Mouse (Mus musculus) forebrain, embryonic 11.5 days (tissue): ENCODE results near the gene Helz2. TPM values are rescaled to one million over a fixed set of nuclear protein-coding genes. Genes with fewer than 3 reads are reported as not detected.

ENCODE experiments used
- ATAC-seq: fragments of 200-750 bp; cut with Nextera tagmentation; replicated peaks from 2 replicates; pipeline ENCODE4 v1.8.0; 2017; ENCODE audit warnings: moderate TSS enrichment; ENCODE audit not compliant: low FRiP score
- DNase-seq: peaks from one replicate; pipeline ENCODE4 v3.0.0-alpha.2; 2017; ENCODE audit warnings: low spot score
- H3K27ac ChIP-seq: fragments of 300-500 bp; sonication (generic); 2 replicates; pipeline ENCODE4 v1.5.1; 2014; ENCODE audit warnings: low read depth, low read length
- H3K27me3 ChIP-seq: fragments of 300-500 bp; sonication (generic); 2 replicates; pipeline ENCODE4 v1.6.1; 2014; ENCODE audit warnings: mild to moderate bottlenecking, low read length, mixed read lengths; ENCODE audit not compliant: control insufficient read depth, insufficient read depth
- H3K36me3 ChIP-seq: fragments of 300-500 bp; sonication (generic); 2 replicates; pipeline ENCODE4 v1.6.1; 2014; ENCODE audit warnings: mild to moderate bottlenecking, low read length, moderate library complexity, mixed read lengths; ENCODE audit not compliant: control insufficient read depth, insufficient read depth
- H3K4me1 ChIP-seq: fragments of 300-500 bp; sonication (generic); replicated peaks from 2 replicates; pipeline ENCODE4 v1.6.1; 2014; ENCODE audit warnings: low read length, mixed read lengths; ENCODE audit not compliant: control insufficient read depth, insufficient read depth
- H3K4me2 ChIP-seq: fragments of 300-500 bp; sonication (generic); 2 replicates; pipeline ENCODE4 v1.6.1; 2014; ENCODE audit warnings: low read depth, mild to moderate bottlenecking, low read length, moderate library complexity, mixed read lengths; ENCODE audit not compliant: severe bottlenecking
- H3K4me3 ChIP-seq: fragments of 300-500 bp; sonication (generic); 2 replicates; pipeline ENCODE4 v1.5.1; 2014; ENCODE audit warnings: low read depth, low read length
- H3K9ac ChIP-seq: fragments of 300-500 bp; sonication (generic); 2 replicates; pipeline ENCODE4 v1.6.1; 2014; ENCODE audit warnings: low read length
- H3K9me3 ChIP-seq: fragments of 300-500 bp; sonication (generic); 2 replicates; pipeline ENCODE4 v1.6.1; 2016; ENCODE audit warnings: low read length, mixed read lengths; ENCODE audit not compliant: control insufficient read depth
- WGBS: fragments of 180-500 bp; shearing (Covaris S2); extraction: QIAGEN DNeasy Blood & Tissue Kit; methylation state at CpG from one replicate; pipeline ENCODE4 v1.1.7; 2014; 5-methylcytosine and 5-hydroxymethylcytosine counted together
- polyA plus RNA-seq: library from polyadenylated mRNA; unstranded; fragments of >200 nt; fragmentation: Nextera tagmentation; extraction: Ambion mirVana; gene quantifications from 2 replicates; pipeline ENCODE4 v1.2.1, GENCODE M21; 2014

Helz2 gene
- polyA plus RNA-seq, 1 experiment from 2014 or later: 0.90 TPM

GRCm38 (mm10) chr2:181218881-181219485 is 22.8 kb downstream of the Helz2 start:
- ATAC-seq: no peak
- WGBS: 71% methylated on average over 5 of the region's 5 CpGs
- no peak overlapping the region for H3K27ac ChIP-seq

GRCm38 (mm10) chr2:181216037-181216436 is 25.8 kb downstream of the Helz2 start:
- Histone ChIP-seq H3K27ac (no peak overlapping the region), H3K36me3 (no peaks in the 10 kb centered on the region), H3K4me2 (no peak overlapping the region), H3K4me1 (peaks cover 16% of the 10 kb centered on the region; the same call in 1 of the 2 replicates), H3K9ac (no peak overlapping the region), H3K27me3 (peaks cover 29% of the 10 kb centered on the region), H3K4me3 (no peak overlapping the region), H3K9me3 (no peaks in the 10 kb centered on the region)
- WGBS: 90% methylated on average over 6 of the region's 6 CpGs
- no peak for ATAC-seq
- no peak for DNase-seq

More at GRCm38 (mm10) chr2:181218881-181219485, 22.8 kb downstream of the Helz2 start:
- no peak for DNase-seq
- Histone ChIP-seq H3K9ac (no peak overlapping the region; the same call in 1 of the 2 replicates), H3K9me3 (no peaks in the 10 kb centered on the region), H3K4me2 (no peak overlapping the region), H3K27me3 (no peaks in the 10 kb centered on the region), H3K4me3 (no peak overlapping the region), H3K36me3 (no peaks in the 10 kb centered on the region), H3K4me1 (peaks cover 7% of the 10 kb centered on the region; the same call in 1 of the 2 replicates)

- Histone ChIP-seq H3K4me1 (peaks cover 9% of the 10 kb centered on the region; the same call in 1 of the 2 replicates), H3K9ac (no peak within 1 kb of the TSS; the same call in 1 of the 2 replicates), H3K4me2 (peak within 1 kb of the TSS; percentile 48), H3K27me3 (peaks cover 30% of the 10 kb centered on the region), H3K36me3 (no peaks in the 10 kb centered on the region), H3K9me3 (no peaks in the 10 kb centered on the region), H3K27ac (no peak within 1 kb of the TSS), H3K4me3 (peak within 1 kb of the TSS; percentile 22)
- WGBS: 0% methylated on average over 17 of the region's 17 CpGs
- no peak for DNase-seq
- ATAC-seq: no peak; the same call in 1 of the 2 replicates
Observed at GRCm38 (mm10) chr2:181213021-181213445, 28.8 kb downstream of the Helz2 start, which contains the start of gene Srms. Srms (minus strand) TSS chr2:181213185.

- Histone ChIP-seq H3K27me3 (peaks cover 30% of the 10 kb centered on the region), H3K4me3 (peak overlapping the region; percentile 22), H3K27ac (no peak overlapping the region), H3K36me3 (no peaks in the 10 kb centered on the region), H3K4me2 (peak overlapping the region; percentile 48), H3K4me1 (peaks cover 9% of the 10 kb centered on the region; the same call in 1 of the 2 replicates), H3K9ac (no peak overlapping the region; the same call in 1 of the 2 replicates), H3K9me3 (no peaks in the 10 kb centered on the region)
- ATAC-seq (no peak; the same call in 1 of the 2 replicates), DNase-seq (no peak)
- WGBS: 3% methylated on average over 34 of the region's 34 CpGs
Observed at GRCm38 (mm10) chr2:181212389-181213020, 29.3 kb downstream of the Helz2 start.

GRCm38 (mm10) chr2:181206118-181206517 is 35.7 kb downstream of the Helz2 start:
- WGBS: 87% methylated on average over 9 of the region's 9 CpGs
- no peak for DNase-seq
- Histone ChIP-seq H3K4me3 (no peak overlapping the region), H3K27ac (no peak overlapping the region), H3K27me3 (peaks cover 2% of the 10 kb centered on the region), H3K4me1 (no peaks in the 10 kb centered on the region), H3K4me2 (no peak overlapping the region), H3K36me3 (no peaks in the 10 kb centered on the region), H3K9me3 (no peaks in the 10 kb centered on the region), H3K9ac (no peak overlapping the region)
- ATAC-seq: no peak

GRCm38 (mm10) chr2:181205678-181206077 is 36.1 kb downstream of the Helz2 start:
- H3K27me3 ChIP-seq: no peaks in the 10 kb centered on the region
- DNase-seq (no peak), ATAC-seq (no peak)
- no peak overlapping the region for H3K4me3 ChIP-seq
- H3K36me3 ChIP-seq: no peaks in the 10 kb centered on the region
- H3K9ac ChIP-seq: no peak overlapping the region
- no peaks in the 10 kb centered on the region for H3K9me3 ChIP-seq
- 93% methylated on average over 5 of the region's 5 CpGs for WGBS
- no peaks in the 10 kb centered on the region for H3K4me1 ChIP-seq
- H3K27ac ChIP-seq: no peak overlapping the region
- no peak overlapping the region for H3K4me2 ChIP-seq

GRCm38 (mm10) chr2:181202886-181203285 is 38.9 kb downstream of the Helz2 start:
- DNase-seq (no peak), ATAC-seq (no peak)
- H3K4me3 ChIP-seq: no peak overlapping the region
- no peak overlapping the region for H3K4me2 ChIP-seq
- H3K36me3 ChIP-seq: no peaks in the 10 kb centered on the region
- WGBS: 80% methylated on average over 6 of the region's 6 CpGs
- H3K9ac ChIP-seq: no peak overlapping the region
- H3K4me1 ChIP-seq: no peaks in the 10 kb centered on the region
- no peaks in the 10 kb centered on the region for H3K9me3 ChIP-seq
- H3K27me3 ChIP-seq: no peaks in the 10 kb centered on the region
- H3K27ac ChIP-seq: no peak overlapping the region

- Histone ChIP-seq H3K27ac (no peak within 1 kb of the TSS), H3K36me3 (no peaks in the 10 kb centered on the region), H3K4me2 (no peak within 1 kb of the TSS), H3K4me1 (no peaks in the 10 kb centered on the region), H3K4me3 (no peak within 1 kb of the TSS), H3K9me3 (no peaks in the 10 kb centered on the region), H3K9ac (no peak within 1 kb of the TSS), H3K27me3 (no peaks in the 10 kb centered on the region)
- DNase-seq: no peak
- ATAC-seq: no peak
- 90% methylated on average over 3 of the region's 3 CpGs for WGBS
Observed at GRCm38 (mm10) chr2:181202422-181202821, 39.4 kb downstream of the Helz2 start, which contains the start of gene Ptk6. Ptk6 (minus strand) TSS chr2:181202789.
